Mouse (Mus musculus) kidney, postnatal 25 days (tissue): ENCODE measurements at regions not wholly inside any gene's neighbourhood (a gene's known extent, or its start where the extent isn't known, plus 50 kb on each side); places are given as distances from the start of the nearest gene placed in this dataset.
A peak's percentile ranks its signal among the peaks of the same experiment; 100 is the strongest.
"Not testable (repeated sequence)": the region's sequence is repeated elsewhere in the genome, so short reads cannot be mapped to it uniquely, and the experiment has no call there.

Experiments used
- DNase-seq, 2 experiments: peaks; one replicate each; pipeline ENCODE4 v3.0.0; 2021; ENCODE audit warnings: mixed read lengths in 2 of 2

GRCm38 (mm10) chr8:20285523-20285922 lies 77.5 kb downstream of the Gm15319 start:
- DNase-seq, result peak in 1 of 2 experiments; percentile 31

GRCm38 (mm10) chr8:20284856-20285255 lies 78.2 kb downstream of the Gm15319 start:
- peak in 1 of 2 experiments; percentile 29 for DNase-seq

GRCm38 (mm10) chr8:20283141-20283540 lies 79.9 kb downstream of the Gm15319 start:
- DNase-seq, result peak in 1 of 2 experiments; percentile 32

- DNase-seq, result peak in 1 of 2 experiments; percentile 38
Measured at GRCm38 (mm10) chr8:20281201-20281887, 81.7 kb downstream of the Gm15319 start.

DNA sequence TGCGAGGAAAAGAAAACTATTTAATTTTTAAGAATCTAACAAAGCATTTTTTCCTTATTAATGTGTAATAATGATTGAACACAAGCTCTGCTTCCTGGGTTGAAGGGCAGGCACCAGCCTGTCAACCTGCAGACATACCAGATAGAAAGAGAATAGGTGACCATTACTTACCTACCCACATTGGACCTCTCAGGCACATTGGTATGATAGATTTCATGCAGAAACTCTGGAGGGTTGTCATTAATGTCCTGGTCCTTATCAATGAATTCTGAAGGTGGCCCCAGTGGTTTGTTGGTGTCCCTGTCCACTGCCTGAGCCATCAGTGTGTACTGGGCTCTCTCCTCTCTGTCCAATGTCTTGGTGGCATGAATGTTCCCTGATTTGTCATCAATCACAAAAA lies 85.3 kb downstream of the Gm15319 start:
- DNase-seq, result not testable (repeated sequence)

DNA sequence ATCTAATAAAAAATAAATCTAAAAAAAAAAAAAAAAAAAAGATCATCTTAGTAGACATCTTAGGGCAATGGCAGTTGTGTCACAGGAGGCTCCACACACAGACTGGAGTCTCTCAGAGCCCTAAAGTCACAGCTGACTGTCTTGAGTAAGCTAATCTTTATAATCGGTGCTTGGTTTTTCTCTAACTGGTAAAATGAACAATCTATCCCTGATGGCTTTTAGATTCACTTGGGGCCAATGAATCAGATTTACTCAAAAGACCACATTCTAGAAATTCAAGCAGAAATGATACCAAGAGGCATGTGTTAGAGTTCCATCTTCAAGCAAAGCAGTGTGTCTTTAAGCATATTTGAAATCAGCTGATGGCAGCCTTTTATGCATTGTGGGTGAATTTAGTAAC lies 86.3 kb downstream of the Gm15319 start:
- not testable (repeated sequence) for DNase-seq

- DNase-seq, result not testable (repeated sequence)
Measured at GRCm38 (mm10) chr8:20273844-20274243, 89.2 kb downstream of the Gm15319 start.

DNA sequence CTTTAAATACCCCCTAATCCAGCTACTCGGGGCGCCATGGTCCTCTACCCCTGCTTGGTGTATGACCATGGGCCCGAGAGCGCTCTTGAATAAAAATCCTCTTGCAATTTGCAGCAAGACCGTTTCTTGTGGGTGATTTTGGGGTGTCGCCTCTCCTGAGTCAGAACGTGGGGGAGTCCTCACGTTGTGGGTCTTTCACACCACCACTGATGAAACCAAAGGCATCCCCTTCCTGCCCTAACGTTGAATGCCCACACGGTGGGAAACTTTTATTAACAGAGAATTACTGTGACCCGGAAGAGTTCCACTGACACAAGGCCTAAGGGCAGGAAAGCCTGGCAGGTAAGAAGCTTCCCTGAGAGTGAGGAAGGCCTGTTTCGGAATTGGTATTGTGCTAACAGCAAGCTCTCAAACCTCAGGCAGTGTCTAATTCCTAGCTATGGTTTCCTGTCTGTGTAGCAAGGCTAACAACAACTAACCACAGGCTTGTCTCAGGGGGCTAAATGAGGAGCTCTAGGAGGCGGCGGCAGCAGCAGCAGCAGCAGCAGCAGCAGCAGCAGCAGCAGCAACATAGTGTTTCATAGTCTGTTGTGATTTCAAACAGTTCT lies 95.4 kb downstream of the Gm15319 start:
- peak in 1 of 2 experiments; percentile 34 for DNase-seq

DNA sequence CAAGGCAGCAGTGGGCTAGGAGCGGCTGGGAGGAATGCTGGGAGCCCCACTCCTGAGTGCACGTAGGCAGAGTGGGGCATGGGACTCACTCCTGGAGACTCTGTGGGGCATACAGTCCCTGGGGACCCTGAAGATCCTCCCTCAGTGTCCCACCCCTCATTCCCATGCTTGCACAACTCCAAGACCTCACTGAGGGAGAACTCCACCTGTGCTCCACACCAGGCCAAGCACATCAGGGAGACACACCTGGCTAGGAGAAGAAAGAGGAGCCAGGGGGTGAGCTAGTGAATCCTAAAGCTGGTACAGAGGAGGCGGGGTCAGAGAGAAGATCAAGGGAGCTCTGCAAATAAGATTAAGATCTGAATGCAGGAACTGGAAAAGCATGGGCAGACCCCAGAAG lies 96.2 kb downstream of the Gm15319 start:
- DNase-seq, result peak in 1 of 2 experiments; percentile 37

DNA sequence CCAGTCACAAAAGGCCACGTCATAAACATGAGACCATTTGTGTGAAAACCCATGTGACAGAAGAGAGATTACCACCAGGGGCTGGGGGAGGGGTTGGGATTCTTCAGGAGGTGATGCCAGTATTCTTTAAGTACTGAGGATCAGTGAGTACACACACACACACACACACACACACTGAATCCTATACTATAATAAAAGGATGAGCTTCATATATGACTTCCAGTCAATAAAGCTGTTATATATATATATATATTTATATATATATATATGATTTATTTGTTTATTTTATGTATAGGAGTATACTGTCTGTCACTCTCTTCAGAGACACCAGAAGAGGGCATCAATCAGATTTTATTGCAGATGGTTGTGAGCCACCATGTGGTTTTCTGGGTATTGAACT lies 98.4 kb downstream of the Gm15319 start:
- DNase-seq, result not testable (repeated sequence)

- peak; percentile 20 to 35 for DNase-seq
Measured at GRCm38 (mm10) chr8:20264106-20264505, 98.9 kb downstream of the Gm15319 start.

DNA sequence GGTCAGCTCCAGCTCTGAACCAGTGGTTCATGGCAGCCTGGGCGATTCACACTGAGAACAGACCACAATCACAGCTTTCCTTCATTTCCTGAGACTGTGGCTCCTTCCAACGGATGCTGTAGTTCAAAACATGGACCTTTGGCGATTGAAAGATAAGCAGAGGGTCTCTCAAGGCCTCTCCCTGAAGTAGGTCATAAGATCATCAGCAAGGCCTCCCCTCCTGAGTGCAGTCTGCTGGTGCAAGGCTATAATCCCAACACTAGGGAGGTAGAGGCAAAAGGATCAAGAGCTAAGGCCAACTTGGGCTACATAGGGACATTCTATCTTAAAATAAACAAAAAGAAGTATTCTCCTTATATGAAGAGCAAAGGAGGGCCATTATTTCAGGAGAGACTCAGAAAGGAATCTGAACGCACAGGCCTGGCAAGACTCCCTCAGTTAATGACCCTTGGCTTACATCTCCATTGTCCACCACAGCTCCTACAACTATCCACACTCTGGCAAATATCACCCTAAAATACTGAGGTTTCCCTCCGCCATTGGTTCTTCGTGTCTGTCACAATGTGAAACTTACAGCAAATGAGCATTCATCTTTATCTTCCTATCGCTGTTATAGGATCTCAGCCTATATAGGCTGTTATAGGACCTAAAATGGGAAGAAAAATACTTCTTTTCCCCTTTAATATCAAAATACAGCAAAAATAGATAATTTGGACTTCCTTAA lies 100.0 kb downstream of the Gm15319 start:
- peak in 1 of 2 experiments; percentile 61 for DNase-seq

DNA sequence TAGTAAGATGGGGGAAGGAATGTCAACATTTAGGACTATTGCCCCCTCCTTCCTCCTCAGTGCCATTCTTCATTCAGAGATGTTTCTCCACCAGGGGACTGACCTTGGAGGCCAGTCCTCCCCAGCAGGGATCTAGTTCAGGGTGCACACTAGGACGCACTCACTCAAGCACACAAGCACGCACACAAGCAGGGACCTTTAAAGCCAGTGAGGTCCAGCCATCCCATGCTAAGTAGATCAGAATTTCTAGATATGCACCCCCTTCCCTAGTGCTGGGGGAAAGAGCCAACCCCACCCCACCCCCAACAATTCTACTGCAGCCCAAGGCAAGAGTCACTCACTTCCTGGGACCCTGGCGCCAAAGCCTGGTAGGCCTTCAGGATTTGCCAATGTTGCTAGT lies 100.8 kb downstream of the Gm15319 start:
- peak in 1 of 2 experiments; percentile 44 for DNase-seq

DNA sequence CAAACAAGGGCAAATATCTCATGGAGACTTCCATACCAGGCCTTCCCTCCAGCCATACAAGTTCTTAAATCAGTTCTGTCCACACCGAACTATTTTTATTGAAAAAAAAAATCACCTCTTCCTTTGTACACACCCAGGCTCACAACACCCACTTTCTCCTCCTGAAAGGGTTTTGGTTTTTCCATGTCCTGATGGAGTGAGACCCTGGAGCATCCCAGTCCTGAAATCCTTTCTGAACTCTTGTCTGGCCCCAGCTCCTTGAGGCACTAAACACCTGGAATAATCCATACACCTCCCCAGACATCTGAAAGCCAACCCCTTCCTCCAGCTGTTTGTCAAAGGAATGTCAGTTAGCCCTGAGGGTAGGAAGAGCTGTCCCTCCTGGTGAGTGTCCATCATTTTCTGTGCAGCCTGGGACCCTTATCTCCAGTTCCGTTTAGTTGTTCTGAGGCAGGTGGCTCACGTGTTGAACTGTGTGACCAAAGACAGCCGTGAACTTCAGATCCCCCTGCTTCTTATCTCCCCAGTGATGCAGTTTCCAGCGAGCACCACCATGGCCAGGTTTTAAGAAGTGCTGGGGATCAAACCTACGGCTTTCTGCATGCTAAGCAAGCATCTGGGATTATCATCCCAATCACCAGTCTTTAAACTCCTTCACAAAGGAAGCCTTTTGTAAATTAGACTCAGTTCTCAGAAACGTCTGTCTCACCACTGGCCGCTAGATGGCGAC lies 101.4 kb downstream of the Gm15319 start:
- not testable (repeated sequence) for DNase-seq

DNA sequence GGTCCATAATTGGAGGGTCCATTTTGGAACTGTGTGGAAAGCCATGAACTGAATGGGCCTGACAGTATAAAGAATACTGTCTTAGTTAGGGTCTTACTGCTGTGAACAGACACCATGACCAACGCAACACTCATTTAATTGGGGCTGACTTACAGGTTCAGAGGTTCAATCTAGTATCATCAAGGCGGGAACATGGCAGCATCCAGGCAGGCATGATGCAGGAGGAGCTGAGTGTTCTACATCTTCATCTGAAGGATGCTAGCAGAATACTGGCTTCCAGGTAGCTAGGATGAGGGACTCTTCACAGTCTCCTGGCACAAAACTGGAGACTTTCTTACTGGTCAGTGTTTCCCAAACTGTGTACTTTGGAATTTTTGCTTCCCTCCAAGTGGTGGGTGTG lies 102.0 kb downstream of the Gm15319 start:
- DNase-seq, result peak; percentile 38 to 69

DNA sequence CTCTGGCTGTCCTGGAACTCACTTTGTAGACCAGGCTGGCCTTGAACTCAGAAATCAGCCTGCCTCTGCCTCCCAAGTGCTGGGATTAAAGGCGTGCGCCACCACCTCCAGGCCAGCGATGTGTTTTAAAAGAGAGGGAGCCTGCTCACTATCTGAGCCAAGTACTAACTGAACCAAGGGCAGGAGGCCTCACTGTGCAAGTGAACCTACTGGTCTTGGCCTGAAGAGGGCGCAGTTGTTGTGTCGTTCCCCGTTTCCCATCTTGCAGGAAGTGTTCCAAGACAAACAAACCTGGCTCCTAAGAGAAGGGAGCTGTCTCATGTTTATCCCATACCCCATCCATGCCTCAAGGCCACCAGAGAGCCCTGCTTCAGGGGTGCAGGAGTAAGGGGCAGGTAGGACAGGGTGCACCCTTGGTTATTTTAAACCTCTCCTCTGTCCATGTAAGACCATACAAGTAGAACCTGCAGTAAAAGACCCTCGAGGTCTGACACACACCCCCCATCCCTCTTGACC lies 102.8 kb downstream of the Gm15319 start:
- peak in 1 of 2 experiments; percentile 36 for DNase-seq

DNA sequence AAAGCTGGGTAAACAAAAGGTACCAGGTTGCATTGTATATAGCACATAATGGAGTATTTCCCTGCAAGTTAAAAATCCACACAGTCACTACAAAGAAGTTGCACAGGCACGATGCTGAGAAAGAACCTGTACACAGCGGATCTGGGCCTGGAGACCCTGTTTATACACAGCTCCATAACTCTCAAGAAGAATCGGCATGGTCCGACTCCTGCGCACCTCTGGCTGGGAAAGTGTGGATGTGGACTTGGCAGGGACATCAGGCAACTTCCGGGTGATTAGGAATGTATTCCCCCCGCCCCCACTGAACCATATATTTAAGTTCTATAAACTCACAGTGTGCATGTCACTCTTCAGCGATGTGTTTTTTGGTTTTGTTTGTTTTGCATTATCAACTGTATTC lies 103.3 kb downstream of the Gm15319 start:
- peak in 1 of 2 experiments; percentile 53 for DNase-seq
